Mouse (Mus musculus): ENCODE measurements around the gene Cbln1.

- TF ChIP-seq CEBPB (IDR thresholded peaks at IDR 0.05; ENCODE audit: insufficient read depth, poor library complexity, severe bottlenecking) = no peak
- TF ChIP-seq POLR2A (IDR thresholded peaks at IDR 0.05; ENCODE audit: insufficient read length, low read depth) = no peak
- no peak for TF ChIP-seq MYOD1 (IDR thresholded peaks at IDR 0.05; ENCODE audit: control insufficient read depth in 1 of 3, insufficient read length in 2 of 3, low read depth in 2 of 3)
- TF ChIP-seq TCF12 (IDR thresholded peaks at IDR 0.05; ENCODE audit: insufficient read depth, poor library complexity, severe bottlenecking) = no peak
- TF ChIP-seq USF1 (IDR thresholded peaks at IDR 0.05; ENCODE audit: low read depth) = no peak
- no peak for TF ChIP-seq MYOG (IDR thresholded peaks at IDR 0.05; ENCODE audit: control insufficient read depth in 1 of 3, insufficient read depth in 1 of 3, insufficient read length in 2 of 3, low read depth in 2 of 3)
- no peak for TF ChIP-seq E2F4 (IDR thresholded peaks at IDR 0.05; ENCODE audit: insufficient read depth)
Measured at GRCm38 (mm10) chr8:87502684-87503083, 30.3 kb upstream of the Cbln1 start.
